Mouse (Mus musculus) brown adipose tissue, adult 24 weeks (tissue): ENCODE measurements around the gene Slc16a14. TPM values are rescaled to one million over a fixed set of nuclear protein-coding genes. Genes with fewer than 3 reads are reported as not detected.
A peak's percentile ranks its signal among the peaks of the same experiment; 100 is the strongest.

ENCODE experiments used
- H3K27ac ChIP-seq: fragments of 200-500 bp; replicated peaks from 2 replicates; pipeline ENCODE4 v1.5.1; 2012; ENCODE audit warnings: low read depth, mild to moderate bottlenecking, low read length
- H3K4me1 ChIP-seq: fragments of 200-500 bp; 2 replicates; pipeline ENCODE4 v1.6.1; 2012; ENCODE audit warnings: low read length, mixed read lengths; ENCODE audit not compliant: control insufficient read depth, insufficient read depth, insufficient read length
- H3K4me3 ChIP-seq: fragments of 200-500 bp; 2 replicates; pipeline ENCODE4 v1.5.1; 2012; ENCODE audit warnings: low read depth, mild to moderate bottlenecking, low read length, moderate library complexity; ENCODE audit not compliant: insufficient read depth
- polyA plus RNA-seq: library from polyadenylated mRNA; stranded (reverse); fragments of >200 nt; gene quantifications from 2 replicates; pipeline ENCODE4 v1.2.4, GENCODE M21; 2012; ENCODE audit not compliant: missing spikeins, insufficient read depth, insufficient read length

Gene Slc16a14
- polyA plus RNA-seq, 1 experiment: not detected

- peak overlapping the region; percentile 7; the same call in 1 of the 2 replicates for H3K4me3 ChIP-seq
- no peak overlapping the region for H3K27ac ChIP-seq
- H3K4me1 ChIP-seq: no peaks in the 10 kb centered on the region
Measured at GRCm38 (mm10) chr1:84933472-84934150, 1.3 kb downstream of the Slc16a14 start.

DNA sequence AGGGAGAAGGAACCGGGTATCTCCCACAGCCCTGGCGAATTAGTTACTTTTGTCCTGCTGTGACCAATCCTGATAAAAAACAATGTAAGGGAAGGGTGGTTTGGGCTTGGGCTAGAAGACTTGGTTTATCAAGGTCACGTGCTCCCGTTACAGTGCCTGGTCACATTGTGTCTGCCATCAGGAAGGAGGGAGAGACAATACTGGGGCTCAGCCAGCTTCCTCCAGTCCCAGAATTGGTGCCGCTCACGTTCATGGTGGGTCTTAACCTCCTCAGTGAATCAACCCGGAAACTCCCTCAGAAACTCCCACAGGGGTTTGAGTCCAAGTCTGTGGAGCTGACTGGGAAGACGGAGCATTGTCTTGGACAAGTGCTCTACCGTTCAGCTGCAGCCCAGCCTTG, 9.3 kb downstream of the Slc16a14 start:
- no peaks in the 10 kb centered on the region for H3K4me1 ChIP-seq
- H3K27ac ChIP-seq: no peak overlapping the region
- no peak overlapping the region for H3K4me3 ChIP-seq

- H3K4me3 ChIP-seq: no peak overlapping the region
- H3K27ac ChIP-seq: no peak overlapping the region
- no peaks in the 10 kb centered on the region for H3K4me1 ChIP-seq
Measured at GRCm38 (mm10) chr1:84924134-84924533, 10.8 kb downstream of the Slc16a14 start.

DNA sequence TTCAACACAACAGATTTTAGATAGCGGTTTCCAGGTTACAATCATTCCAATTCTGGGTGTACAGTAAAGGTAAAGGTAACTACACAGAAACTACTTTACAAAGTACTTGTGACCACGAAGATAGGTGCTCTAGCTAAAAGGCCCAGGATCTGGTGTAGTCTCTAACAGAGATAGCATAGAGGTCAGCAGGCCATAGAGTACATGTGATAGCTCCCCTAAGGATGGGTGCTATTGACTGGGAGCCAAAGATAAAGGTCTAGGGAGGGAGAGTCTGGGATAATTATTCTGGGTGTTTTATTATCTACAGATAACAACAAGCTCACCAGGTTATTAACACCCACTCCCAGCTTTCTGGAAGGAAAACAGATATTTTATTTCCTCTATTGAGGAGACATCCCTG, 11.5 kb downstream of the Slc16a14 start:
- Histone ChIP-seq H3K27ac (no peak overlapping the region), H3K4me1 (no peaks in the 10 kb centered on the region)

GRCm38 (mm10) chr1:84918865-84919264, 16.1 kb downstream of the Slc16a14 start:
- no peaks in the 10 kb centered on the region for H3K4me1 ChIP-seq
- no peak overlapping the region for H3K4me3 ChIP-seq
- no peak overlapping the region for H3K27ac ChIP-seq

More for the DNA sequence above, 11.5 kb downstream of the Slc16a14 start:
- H3K4me3 ChIP-seq: no peak overlapping the region

DNA sequence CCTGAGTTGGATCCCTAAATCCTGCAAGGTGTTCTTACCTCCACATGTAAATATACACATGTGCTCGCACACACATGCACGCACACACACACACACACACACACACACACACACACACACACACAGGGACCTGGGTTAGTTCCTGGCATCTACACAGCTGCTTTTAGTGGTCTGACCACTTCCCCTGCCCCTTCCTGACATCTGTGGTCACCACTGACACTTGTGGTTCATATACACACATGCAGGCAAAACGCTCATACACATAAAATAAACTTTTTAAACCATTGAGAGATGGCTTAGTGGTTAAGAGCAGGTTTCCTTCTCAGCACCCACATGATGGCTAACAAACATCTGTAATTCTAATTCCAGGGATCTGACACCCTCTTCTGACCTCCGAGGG, 19.9 kb downstream of the Slc16a14 start:
- Histone ChIP-seq H3K27ac (no peak overlapping the region), H3K4me1 (no peaks in the 10 kb centered on the region), H3K4me3 (no peak overlapping the region)

GRCm38 (mm10) chr1:84912571-84912970, 22.4 kb downstream of the Slc16a14 start:
- Histone ChIP-seq H3K4me1 (no peaks in the 10 kb centered on the region), H3K4me3 (no peak overlapping the region), H3K27ac (no peak overlapping the region)

DNA sequence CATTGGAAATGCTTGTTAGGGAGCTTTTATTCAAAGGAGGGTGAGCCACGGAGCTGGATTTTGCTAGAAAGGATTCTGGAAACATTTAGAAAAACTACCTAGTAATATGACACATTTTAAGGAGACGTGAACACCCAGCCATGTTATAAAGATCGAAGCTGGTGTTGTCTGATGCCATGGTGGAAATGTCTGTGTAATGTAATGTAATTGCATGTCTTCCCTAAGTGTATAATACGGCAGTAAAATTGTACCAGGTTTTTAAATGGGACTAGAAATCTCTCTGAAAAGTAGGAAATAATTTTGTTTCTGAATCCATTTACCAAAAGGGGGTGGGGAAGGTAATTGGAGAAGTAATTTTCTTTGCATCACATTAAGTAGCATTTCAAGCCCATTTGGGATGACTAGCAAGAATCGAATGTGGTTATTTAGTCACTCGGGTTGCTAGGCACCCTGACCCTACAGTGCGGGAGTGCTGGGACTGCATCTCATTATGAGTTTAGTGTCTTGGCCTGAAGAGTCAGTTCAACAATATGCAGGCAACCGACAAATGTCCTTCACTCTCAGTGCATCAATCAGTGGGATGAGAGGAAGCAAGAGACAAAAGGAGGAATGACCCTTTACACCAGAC, 24.6 kb downstream of the Slc16a14 start:
- no peak overlapping the region for H3K4me3 ChIP-seq
- no peaks in the 10 kb centered on the region for H3K4me1 ChIP-seq
- no peak overlapping the region for H3K27ac ChIP-seq

DNA sequence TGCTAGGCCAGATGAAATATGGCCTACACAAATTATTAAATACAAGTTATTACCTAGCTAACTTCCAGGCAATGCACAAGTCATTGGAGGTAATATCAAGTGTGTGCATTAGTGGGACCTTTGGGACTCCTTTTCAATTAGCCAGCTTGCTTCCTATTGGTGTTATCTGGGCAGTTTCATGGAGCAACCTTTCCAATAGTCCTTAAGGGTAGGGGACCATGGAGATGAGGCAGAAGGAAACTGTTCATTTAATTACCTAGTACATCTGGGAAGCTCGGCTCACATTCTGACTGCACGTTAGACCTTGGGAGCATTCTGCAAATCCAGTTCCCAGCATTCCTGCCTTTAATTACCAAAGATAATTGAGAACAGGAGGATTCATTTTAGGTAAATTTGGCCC, 30.5 kb downstream of the Slc16a14 start:
- Histone ChIP-seq H3K4me3 (no peak overlapping the region), H3K4me1 (no peaks in the 10 kb centered on the region), H3K27ac (no peak overlapping the region)

- Histone ChIP-seq H3K27ac (no peak overlapping the region), H3K4me1 (no peaks in the 10 kb centered on the region), H3K4me3 (no peak overlapping the region)
Measured at GRCm38 (mm10) chr1:84899156-84899555, 35.8 kb downstream of the Slc16a14 start.

DNA sequence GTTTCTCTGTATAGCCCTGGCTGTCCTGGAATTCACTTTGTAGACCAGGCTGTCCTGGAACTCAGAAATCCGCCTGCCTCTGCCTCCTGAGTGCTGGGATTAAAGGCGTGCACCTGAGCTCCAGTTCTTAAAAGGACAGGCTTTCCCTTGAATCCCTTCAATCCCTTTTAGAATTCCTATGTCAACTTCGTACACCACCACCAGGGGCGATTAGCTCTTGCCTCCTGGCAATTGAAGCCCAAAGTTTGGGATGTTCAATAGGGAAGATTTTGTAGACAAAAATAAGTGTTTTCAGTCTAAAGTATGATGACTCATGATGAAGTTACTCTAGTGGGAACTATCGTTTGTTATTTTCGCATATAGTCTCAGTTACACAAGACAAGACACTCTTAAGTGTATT, 37.6 kb downstream of the Slc16a14 start:
- Histone ChIP-seq H3K4me1 (no peaks in the 10 kb centered on the region), H3K27ac (no peak overlapping the region), H3K4me3 (no peak overlapping the region)

DNA sequence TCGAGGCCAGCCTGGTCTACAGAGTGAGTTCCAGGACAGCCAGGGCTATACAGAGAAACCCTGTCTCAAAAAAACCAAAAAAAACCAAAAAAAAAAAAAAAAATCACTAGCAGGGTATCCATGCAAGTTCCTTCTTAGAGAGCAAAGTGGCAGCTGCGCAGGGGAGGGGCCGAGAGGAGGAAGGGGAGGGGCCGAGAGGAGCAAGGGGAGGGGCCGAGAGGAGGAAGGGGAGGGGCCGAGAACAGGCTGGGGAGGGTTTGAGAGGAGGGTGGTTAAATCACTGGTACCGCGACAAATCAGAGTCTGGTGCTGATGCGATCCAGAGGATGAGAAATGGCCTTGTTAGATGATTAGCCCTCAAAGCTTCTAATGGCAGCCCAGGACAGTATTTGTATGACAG, 43.2 kb downstream of the Slc16a14 start:
- H3K4me3 ChIP-seq: no peak overlapping the region
- no peak overlapping the region for H3K27ac ChIP-seq
- H3K4me1 ChIP-seq: no peaks in the 10 kb centered on the region

DNA sequence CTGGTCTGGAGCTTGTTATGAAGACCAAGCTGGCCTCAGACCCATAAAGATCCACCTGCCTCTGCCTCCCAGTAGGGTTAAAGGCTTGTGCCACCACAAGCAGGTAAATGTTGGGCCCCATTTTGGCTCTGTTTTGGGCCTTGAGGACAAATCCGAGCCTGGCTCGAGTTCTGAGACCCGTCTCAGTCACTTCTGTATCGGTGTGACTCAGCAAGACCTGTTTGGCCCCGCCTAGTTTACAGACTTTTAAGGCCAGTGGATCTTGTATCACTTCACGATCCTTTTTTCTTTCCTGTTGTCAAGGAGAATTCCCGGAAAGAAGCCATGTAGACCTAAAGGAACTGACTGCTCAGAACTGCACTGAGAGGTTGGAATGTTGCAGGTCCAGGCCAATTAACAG, 44.4 kb downstream of the Slc16a14 start:
- H3K4me1 ChIP-seq: no peaks in the 10 kb centered on the region
- H3K4me3 ChIP-seq: no peak overlapping the region
- no peak overlapping the region for H3K27ac ChIP-seq

DNA sequence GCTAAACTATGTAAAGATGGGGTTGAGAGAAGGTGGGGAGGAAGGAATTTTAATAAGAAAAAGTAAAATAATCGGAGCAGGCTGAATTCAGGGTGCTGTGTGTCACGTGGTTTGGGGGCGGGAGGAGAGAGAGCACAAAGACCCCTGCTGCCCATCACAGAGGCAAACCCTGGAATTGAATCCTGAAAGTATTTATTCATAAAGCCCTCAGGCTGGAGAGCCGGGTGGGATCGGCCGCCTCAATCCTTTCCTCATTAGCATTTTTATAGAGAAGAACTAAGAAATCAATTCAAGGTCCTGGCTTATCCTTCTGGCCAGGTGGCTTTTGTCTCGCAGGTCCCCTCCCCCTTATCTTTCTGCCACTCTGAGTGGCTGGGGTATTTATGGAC, 44.9 kb downstream of the Slc16a14 start:
- Histone ChIP-seq H3K4me1 (no peaks in the 10 kb centered on the region), H3K27ac (no peak overlapping the region), H3K4me3 (no peak overlapping the region)

DNA sequence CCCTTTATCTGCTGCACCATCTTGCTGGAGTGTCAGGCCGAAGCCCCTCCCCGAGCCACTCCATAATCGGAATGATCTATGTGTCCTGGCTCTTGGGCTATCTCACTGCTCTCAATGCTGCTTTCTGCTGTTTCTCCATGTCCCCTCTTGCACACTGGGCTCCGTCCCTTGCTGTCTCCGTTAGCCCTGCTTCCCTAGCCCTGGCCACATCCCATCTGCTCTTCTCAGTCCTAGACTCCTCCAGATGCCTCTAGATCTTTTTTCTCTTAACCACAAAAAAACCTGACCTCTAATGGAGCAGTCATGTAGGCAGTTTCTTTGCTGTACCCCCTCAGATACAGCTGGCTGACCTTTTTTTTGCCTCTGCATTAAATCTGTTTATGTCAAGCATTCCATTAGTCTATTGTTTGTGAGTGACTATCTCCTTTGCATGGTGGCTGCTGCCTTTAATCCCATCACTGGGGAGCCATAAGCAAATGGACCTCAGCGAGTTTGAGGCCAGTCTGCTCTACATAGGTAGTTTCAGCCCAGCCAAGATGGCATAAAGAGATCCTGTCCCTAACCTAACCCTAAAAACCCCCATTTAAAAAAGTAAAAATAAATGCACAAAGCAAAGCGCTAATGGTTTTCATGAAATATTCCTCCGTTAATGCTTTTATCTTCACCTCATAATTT, 45.5 kb downstream of the Slc16a14 start:
- no peak overlapping the region for H3K4me3 ChIP-seq
- no peak overlapping the region for H3K27ac ChIP-seq
- no peaks in the 10 kb centered on the region for H3K4me1 ChIP-seq

GRCm38 (mm10) chr1:84885921-84886320, 49.0 kb downstream of the Slc16a14 start:
- no peaks in the 10 kb centered on the region for H3K4me1 ChIP-seq
- H3K27ac ChIP-seq: no peak overlapping the region
- H3K4me3 ChIP-seq: no peak overlapping the region
